Mouse (Mus musculus) megakaryocyte, embryonic 14.5 days (primary cell): ENCODE data around the gene Pole3.

Experiments
- FLI1 ChIP-seq: IDR thresholded peaks from 2 replicates; pipeline ENCODE4 v1.6.1; 2012; ENCODE audit warnings: low read length, inconsistent platforms, mixed read lengths
- GATA1 ChIP-seq: IDR thresholded peaks from 3 replicates; pipeline ENCODE4 v1.6.1; 2012; ENCODE audit warnings: mixed read lengths, low read length, inconsistent platforms, borderline replicate concordance

DNA sequence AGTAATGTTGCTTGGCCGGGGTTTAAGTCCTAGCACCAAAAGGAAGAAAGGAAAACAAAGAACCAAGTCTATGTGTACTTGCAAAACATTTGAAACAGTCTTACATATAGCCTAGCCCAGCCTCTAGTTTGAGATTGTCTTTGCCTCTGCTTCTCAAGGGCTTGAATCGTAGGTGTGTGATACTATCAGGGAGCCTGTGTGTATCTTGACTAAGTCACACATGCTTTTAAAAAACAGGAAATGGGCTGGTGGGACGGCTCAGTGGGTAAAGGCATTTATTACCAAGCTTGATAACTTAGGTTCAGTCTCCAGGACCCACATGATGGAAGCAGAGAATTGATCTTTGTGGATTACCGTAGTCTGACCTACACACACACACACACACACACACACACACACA, 37.1 kb upstream of the Pole3 start:
- TF ChIP-seq GATA1 (no peak), FLI1 (no peak)
